Mouse (Mus musculus) testis, adult 2 months (tissue): ENCODE results near the gene Chrnb1. TPM values are rescaled to one million over a fixed set of nuclear protein-coding genes. Genes with fewer than 3 reads are reported as not detected.

Experiments used
- H3K27ac ChIP-seq: fragments of 200-500 bp; 2 replicates; pipeline ENCODE4 v1.5.1; 2012; ENCODE audit warnings: low read depth, low read length; ENCODE audit not compliant: control insufficient read depth, insufficient read depth
- H3K27me3 ChIP-seq: fragments of 200-500 bp; 2 replicates; pipeline ENCODE4 v1.6.1; 2012; ENCODE audit warnings: mild to moderate bottlenecking, low read length, moderate library complexity; ENCODE audit not compliant: control insufficient read depth, insufficient read depth
- H3K36me3 ChIP-seq: fragments of 200-500 bp; 2 replicates; pipeline ENCODE4 v1.6.1; 2012; ENCODE audit warnings: mild to moderate bottlenecking, low read length; ENCODE audit not compliant: control insufficient read depth, insufficient read depth
- H3K4me1 ChIP-seq: fragments of 200-500 bp; 2 replicates; pipeline ENCODE4 v1.6.1; 2012; ENCODE audit warnings: low read length; ENCODE audit not compliant: control insufficient read depth, insufficient read depth
- H3K4me3 ChIP-seq: fragments of 200-500 bp; 2 replicates; pipeline ENCODE4 v1.5.1; 2012; ENCODE audit warnings: low read depth, mild to moderate bottlenecking, low read length, moderate library complexity, mixed read lengths; ENCODE audit not compliant: control insufficient read depth
- CTCF ChIP-seq: fragments of 200-500 bp; IDR thresholded peaks from 2 replicates; pipeline ENCODE4 v1.5.1; 2012; ENCODE audit warnings: low read depth, mild to moderate bottlenecking, inconsistent platforms, low read length, moderate library complexity; ENCODE audit not compliant: control insufficient read depth, insufficient read depth, insufficient replicate concordance
- POLR2A ChIP-seq: fragments of 200-500 bp; IDR thresholded peaks from 2 replicates; pipeline ENCODE4 v1.6.1; 2012; ENCODE audit warnings: low read depth, mild to moderate bottlenecking, inconsistent platforms, low read length, moderate library complexity; ENCODE audit not compliant: control insufficient read depth
- polyA plus RNA-seq: library from polyadenylated mRNA; depleted of rRNA; stranded (reverse); fragments of >200 nt; gene quantifications from 2 replicates; pipeline ENCODE4 v1.2.3, GENCODE M21; 2012

The Chrnb1 gene
- polyA plus RNA-seq, 1 experiment: 1.2 TPM

DNA sequence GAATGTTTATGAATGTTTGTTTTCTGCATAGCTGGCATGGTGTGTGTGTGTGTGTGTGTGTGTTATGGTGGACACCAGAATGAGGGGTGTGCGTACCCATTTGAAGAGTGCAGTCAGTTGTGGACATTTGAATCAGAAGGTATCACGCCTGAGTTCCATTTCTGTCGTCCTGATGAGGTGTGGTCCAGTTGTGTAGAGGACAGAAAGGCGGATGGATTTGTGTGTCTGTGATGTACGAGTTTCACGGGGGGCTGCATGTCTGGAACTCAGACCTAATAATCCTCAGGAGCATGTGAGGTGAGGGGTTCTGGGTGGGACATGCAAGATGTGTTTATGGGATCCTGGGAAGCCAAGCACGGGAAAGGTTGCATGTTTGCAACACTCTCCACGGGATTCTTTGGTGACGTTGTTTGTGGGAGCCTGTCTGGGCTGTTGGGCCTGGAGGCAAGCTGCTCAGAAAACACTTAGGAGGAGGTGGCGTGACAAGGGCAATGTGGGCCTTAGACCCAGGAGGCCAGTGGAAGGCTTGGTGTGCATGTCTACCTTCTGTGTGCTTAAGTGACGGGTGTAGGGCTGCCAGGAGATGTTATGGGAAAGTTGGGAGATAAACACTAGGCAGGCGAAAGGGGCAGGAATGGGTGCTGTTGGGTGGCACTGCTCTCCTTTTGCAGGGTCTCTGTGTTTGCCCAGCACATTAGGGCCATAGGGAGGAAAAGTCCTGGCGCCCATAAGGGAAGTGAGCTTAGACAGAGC, 28.7 kb downstream of the Chrnb1 start:
- no peak for TF ChIP-seq POLR2A
- TF ChIP-seq CTCF: no peak
- no peaks in the 10 kb centered on the region for H3K27me3 ChIP-seq
- H3K36me3 ChIP-seq: no peaks in the 10 kb centered on the region
- peaks cover 12% of the 10 kb centered on the region for H3K4me1 ChIP-seq
- no peak overlapping the region for H3K27ac ChIP-seq
- H3K4me3 ChIP-seq: peak overlapping the region; percentile 3

DNA sequence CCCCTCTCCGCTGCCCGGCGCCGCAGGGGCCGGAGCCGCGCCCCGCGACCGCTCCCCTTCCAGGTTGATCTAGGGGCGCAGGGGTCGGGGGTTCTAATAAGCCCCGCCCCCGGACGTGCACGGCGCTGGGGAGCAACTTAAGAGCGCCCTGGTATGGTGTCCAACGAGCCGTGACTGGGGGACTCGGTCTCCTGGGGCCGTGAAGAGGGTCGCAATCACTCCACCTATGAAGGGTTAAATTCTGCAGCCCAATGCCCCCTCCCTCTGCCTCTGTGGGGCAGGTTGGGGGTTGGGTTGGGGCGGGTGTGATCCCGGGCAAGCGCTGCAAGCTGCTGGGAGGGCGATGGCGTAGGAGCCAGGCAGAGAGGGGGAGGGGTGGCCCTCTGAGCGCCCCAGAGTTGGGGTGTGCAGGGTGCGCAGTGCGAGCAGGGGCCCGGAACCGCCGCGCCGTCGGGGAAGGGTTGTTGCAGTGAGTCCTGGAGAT, 29.6 kb downstream of the Chrnb1 start:
- Histone ChIP-seq H3K36me3 (no peaks in the 10 kb centered on the region), H3K4me1 (peaks cover 12% of the 10 kb centered on the region), H3K27ac (no peak overlapping the region; the same call in 1 of the 2 replicates), H3K27me3 (no peaks in the 10 kb centered on the region), H3K4me3 (peak overlapping the region; percentile 85)
- TF ChIP-seq CTCF: no peak
- no peak for TF ChIP-seq POLR2A

DNA sequence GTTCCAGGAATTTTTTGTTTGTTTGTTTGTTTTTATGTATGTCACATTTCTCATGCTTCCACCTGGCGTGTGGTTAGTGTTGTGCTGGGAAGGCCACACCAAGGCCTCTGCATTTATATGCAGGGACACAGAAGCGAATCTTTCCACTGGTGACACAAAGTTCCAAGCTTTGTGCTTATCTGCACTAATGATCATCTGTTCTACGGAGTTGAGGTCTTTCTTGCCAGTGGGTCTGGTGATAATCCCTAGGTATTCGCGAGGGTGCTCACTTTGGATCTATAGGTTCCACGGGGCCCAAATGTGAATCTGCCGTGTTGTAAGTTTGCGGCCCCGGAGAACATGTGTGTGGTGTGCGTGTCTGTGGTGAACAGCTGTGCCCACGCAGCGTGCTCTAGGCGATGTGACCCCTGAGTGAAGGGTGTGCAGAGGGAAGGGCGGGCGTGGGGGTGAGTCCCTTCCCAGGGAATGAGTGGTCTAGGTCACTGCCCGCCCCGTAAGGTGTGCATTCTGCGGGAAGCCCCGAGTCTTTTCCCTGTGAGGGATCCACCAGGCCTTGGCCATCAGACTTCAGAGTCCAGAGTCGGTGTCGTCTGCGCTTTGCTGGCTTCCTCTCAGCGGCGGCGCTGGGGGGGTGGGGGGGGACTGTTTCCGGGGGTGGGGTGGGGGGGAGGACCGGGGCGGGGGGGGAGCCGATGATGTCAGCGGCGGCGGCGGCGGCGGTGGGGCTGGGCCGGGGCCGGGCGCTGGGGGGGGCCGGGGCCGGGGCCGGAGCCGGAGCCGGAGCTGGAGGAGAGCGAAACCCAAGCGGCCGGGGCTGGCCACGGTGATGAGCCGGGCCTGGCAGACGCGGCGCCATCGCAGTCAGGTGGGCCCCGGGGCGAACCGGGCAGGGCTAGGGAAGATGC, 30.3 kb downstream of the Chrnb1 start, which contains the start of gene Zbtb4:
TSS of gene Zbtb4 (plus strand) at position 692 of the 905 bp plus-strand sequence.
- TF ChIP-seq POLR2A: no peak
- no peak for TF ChIP-seq CTCF
- Histone ChIP-seq H3K4me3 (peak within 1 kb of the TSS; percentile 85), H3K27ac (peak within 1 kb of the TSS; percentile 63), H3K36me3 (no peaks in the 10 kb centered on the region), H3K27me3 (no peaks in the 10 kb centered on the region), H3K4me1 (peaks cover 12% of the 10 kb centered on the region)

DNA sequence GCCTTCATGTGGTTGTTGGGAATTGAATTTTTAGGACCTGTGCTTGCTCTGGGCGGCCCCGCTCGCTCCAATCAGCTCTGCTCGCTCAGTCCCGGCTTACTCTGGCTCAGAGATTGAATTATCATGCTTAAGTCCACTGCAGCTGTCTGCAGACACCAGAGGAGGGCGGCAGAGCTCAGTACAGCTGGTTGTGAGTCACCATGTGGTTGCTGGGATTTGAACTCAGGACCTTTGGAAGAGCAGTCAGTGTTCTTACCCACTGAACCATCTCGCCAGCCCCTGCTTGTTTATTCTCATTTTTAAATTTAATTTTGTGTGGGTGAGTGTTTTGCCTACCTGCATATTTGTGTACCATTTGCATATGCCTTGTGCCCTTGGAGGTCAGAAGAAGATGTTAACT, 32.2 kb downstream of the Chrnb1 start:
- peak; percentile 14; the same call in 1 of the 2 replicates for TF ChIP-seq CTCF
- TF ChIP-seq POLR2A: no peak
- no peaks in the 10 kb centered on the region for H3K27me3 ChIP-seq
- H3K4me1 ChIP-seq: peaks cover 20% of the 10 kb centered on the region
- no peak overlapping the region for H3K27ac ChIP-seq
- H3K36me3 ChIP-seq: no peaks in the 10 kb centered on the region
- no peak overlapping the region; the same call in 1 of the 2 replicates for H3K4me3 ChIP-seq

DNA sequence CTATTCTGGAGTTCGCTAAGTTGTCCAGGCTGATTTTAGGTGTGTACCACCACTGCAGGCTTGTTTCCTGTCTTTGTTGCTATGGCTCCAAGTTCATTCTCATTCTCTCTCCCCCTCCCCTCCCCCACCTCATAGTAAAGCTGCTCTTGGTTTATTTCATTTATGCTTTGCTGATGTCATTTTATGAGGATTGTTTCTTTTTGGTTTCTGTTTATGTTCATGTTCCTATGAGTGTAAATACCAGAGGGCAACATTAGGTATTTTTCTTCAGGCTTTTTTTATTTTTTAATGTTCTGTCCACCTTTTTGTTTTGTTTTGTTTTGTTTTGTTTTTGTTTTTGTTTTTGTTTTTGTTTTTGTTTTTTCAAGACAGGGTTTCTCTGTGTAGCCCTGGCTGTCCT, 33.9 kb downstream of the Chrnb1 start, which contains the start of gene Slc35g3:
TSS of gene Slc35g3 (minus strand) at position 101 of the 400 bp plus-strand sequence.
- Histone ChIP-seq H3K4me3 (peak within 1 kb of the TSS; percentile 99), H3K27me3 (no peaks in the 10 kb centered on the region), H3K27ac (no peak within 1 kb of the TSS), H3K4me1 (peaks cover 17% of the 10 kb centered on the region), H3K36me3 (peaks cover 1% of the 10 kb centered on the region)
- TF ChIP-seq POLR2A (no peak), CTCF (no peak)

DNA sequence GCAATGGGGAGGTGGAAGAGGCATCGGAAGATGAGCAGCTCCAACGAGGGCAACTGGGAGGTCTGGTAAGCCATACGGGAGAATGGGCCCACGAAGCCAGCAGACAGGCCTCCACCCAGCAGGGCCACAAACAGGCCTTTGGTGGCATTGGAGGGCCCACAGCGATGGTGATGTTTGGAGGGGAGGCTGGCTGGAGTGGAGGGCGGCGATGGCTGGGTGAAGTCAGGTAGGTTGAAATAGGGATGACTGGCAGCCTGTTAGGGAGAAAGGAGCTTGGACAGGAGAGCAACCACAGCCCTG, 34.9 kb downstream of the Chrnb1 start:
- Histone ChIP-seq H3K27ac (no peak overlapping the region), H3K4me3 (peak overlapping the region; percentile 99)
- TF ChIP-seq POLR2A (no peak), CTCF (no peak)

DNA sequence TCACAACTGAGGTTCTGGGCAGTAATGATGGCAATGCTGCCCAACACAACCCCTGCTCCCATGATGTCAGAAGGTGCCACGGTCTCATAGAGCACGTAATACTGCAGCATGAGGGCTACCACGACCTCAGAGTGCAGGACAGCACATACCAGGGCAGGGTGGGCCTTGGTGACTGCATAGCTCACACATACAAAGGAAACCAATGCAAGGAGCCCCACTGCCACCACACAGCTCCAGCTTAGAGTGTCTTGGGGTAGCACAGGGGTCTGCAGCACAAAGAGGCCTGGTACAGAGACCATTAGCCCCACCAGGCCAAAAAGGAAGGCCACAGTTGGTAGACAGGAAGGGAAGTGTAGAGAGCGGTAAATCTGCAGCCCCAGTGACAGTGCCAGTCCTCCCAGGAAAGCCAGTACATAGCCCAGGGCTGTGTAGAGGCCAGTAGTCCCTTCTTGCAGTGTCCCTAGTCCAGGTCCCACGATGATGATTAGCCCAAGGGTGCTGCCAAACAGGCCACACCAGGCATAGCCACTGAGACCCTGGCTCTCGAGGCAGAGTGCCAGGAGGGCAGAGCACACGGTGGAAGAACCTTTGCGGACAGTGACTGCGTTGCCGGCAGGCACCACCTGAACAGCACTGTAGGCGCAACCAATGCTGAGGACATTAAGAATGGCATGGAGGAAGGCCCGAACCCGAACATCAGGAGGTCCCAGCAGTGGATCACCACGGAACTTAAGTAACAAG, 35.4 kb downstream of the Chrnb1 start:
- Histone ChIP-seq H3K4me1 (peaks cover 16% of the 10 kb centered on the region), H3K27me3 (no peaks in the 10 kb centered on the region), H3K4me3 (peak overlapping the region; percentile 99), H3K36me3 (peaks cover 3% of the 10 kb centered on the region), H3K27ac (no peak overlapping the region)
- no peak; the same call in 1 of the 2 replicates for TF ChIP-seq POLR2A
- TF ChIP-seq CTCF: no peak

More for the DNA sequence above, 34.9 kb downstream of the Chrnb1 start:
- peaks cover 16% of the 10 kb centered on the region for H3K4me1 ChIP-seq
- no peaks in the 10 kb centered on the region for H3K27me3 ChIP-seq
- peaks cover 1% of the 10 kb centered on the region for H3K36me3 ChIP-seq
